Mouse (Mus musculus) myocyte (in vitro differentiated cells): ENCODE data around the gene Smarcb1. TPM values are rescaled to one million over a fixed set of nuclear protein-coding genes. Genes with fewer than 3 reads are reported as not detected.

ENCODE experiments used
- H3K27me3 ChIP-seq: one replicate; pipeline ENCODE4 v1.6.1; 2011; ENCODE audit not compliant: control insufficient read depth, insufficient read depth, insufficient read length
- H3K36me3 ChIP-seq: one replicate; pipeline ENCODE4 v1.6.1; 2011; ENCODE audit not compliant: control insufficient read depth, insufficient read depth
- H3K4me2 ChIP-seq: one replicate; pipeline ENCODE4 v1.6.1; 2011; ENCODE audit warnings: low read depth, control low read depth
- H3K4me3 ChIP-seq: one replicate; pipeline ENCODE4 v1.5.1; 2011; ENCODE audit warnings: mild to moderate bottlenecking, control low read depth, moderate library complexity
- H3K79me2 ChIP-seq: one replicate; pipeline ENCODE4 v1.6.1; 2011; ENCODE audit not compliant: control insufficient read depth, insufficient read depth
- H3ac ChIP-seq: one replicate; pipeline ENCODE4 v1.6.1; 2011; ENCODE audit not compliant: control insufficient read depth, insufficient read length
- CEBPB ChIP-seq: IDR thresholded peaks from 2 replicates; pipeline ENCODE4 v1.6.1; 2011; ENCODE audit warnings: mild to moderate bottlenecking, moderate library complexity; ENCODE audit not compliant: poor library complexity, insufficient read depth, severe bottlenecking
- E2F4 ChIP-seq: IDR thresholded peaks from one replicate; pipeline ENCODE4 v1.6.1; 2011; ENCODE audit warnings: mild to moderate bottlenecking, control low read depth, moderate library complexity; ENCODE audit not compliant: insufficient read depth
- MAX ChIP-seq: IDR thresholded peaks from one replicate; pipeline ENCODE4 v1.6.1; 2011; ENCODE audit warnings: low read depth, mild to moderate bottlenecking, control low read depth
- MYOD1 ChIP-seq, 3 experiments: IDR thresholded peaks; one replicate each; pipeline ENCODE4 v1.6.1; 2011; ENCODE audit warnings: control low read depth in 2 of 3, low read depth in 2 of 3, mild to moderate bottlenecking in 2 of 3, moderate library complexity in 1 of 3; ENCODE audit not compliant: insufficient read length in 2 of 3, control insufficient read depth in 1 of 3
- MYOG ChIP-seq, 3 experiments: IDR thresholded peaks; one replicate each; pipeline ENCODE4 v1.6.1; 2011; ENCODE audit warnings: control low read depth in 2 of 3, low read depth in 2 of 3, mild to moderate bottlenecking in 2 of 3; ENCODE audit not compliant: insufficient read length in 2 of 3, control insufficient read depth in 1 of 3, insufficient read depth in 1 of 3
- POLR2A ChIP-seq: IDR thresholded peaks from one replicate; pipeline ENCODE4 v1.6.1; 2011; ENCODE audit warnings: low read depth, mild to moderate bottlenecking, control low read depth, moderate library complexity; ENCODE audit not compliant: insufficient read length
- POLR2AphosphoS2 ChIP-seq: IDR thresholded peaks from one replicate; pipeline ENCODE4 v1.6.1; 2011; ENCODE audit warnings: low read depth, control low read depth; ENCODE audit not compliant: insufficient read length
- REST ChIP-seq: IDR thresholded peaks from one replicate; pipeline ENCODE4 v1.6.1; 2011; ENCODE audit warnings: mild to moderate bottlenecking, control low read depth, moderate library complexity; ENCODE audit not compliant: insufficient read depth, insufficient read length
- SRF ChIP-seq: IDR thresholded peaks from one replicate; pipeline ENCODE4 v1.6.1; 2011; ENCODE audit warnings: low read depth; ENCODE audit not compliant: control insufficient read depth, insufficient read length
- TCF12 ChIP-seq: IDR thresholded peaks from one replicate; pipeline ENCODE4 v1.6.1; 2011; ENCODE audit warnings: mild to moderate bottlenecking, control low read depth; ENCODE audit not compliant: poor library complexity, insufficient read depth, severe bottlenecking
- TCF3 ChIP-seq: IDR thresholded peaks from one replicate; pipeline ENCODE4 v1.6.1; 2011; ENCODE audit warnings: low read depth, control low read depth; ENCODE audit not compliant: insufficient read length
- USF1 ChIP-seq: IDR thresholded peaks from one replicate; pipeline ENCODE4 v1.6.1; 2011; ENCODE audit warnings: low read depth, mild to moderate bottlenecking, control low read depth, moderate library complexity
- polyA plus RNA-seq: library from polyadenylated mRNA; unstranded; fragments of >200 nt; fragmentation: generic; extraction: Trizol; gene quantifications from one replicate; pipeline ENCODE4 v1.2.1, GENCODE M21; 2012; ENCODE audit warnings: missing spikeins

The Smarcb1 gene
- polyA plus RNA-seq, 1 experiment: 142 TPM

DNA sequence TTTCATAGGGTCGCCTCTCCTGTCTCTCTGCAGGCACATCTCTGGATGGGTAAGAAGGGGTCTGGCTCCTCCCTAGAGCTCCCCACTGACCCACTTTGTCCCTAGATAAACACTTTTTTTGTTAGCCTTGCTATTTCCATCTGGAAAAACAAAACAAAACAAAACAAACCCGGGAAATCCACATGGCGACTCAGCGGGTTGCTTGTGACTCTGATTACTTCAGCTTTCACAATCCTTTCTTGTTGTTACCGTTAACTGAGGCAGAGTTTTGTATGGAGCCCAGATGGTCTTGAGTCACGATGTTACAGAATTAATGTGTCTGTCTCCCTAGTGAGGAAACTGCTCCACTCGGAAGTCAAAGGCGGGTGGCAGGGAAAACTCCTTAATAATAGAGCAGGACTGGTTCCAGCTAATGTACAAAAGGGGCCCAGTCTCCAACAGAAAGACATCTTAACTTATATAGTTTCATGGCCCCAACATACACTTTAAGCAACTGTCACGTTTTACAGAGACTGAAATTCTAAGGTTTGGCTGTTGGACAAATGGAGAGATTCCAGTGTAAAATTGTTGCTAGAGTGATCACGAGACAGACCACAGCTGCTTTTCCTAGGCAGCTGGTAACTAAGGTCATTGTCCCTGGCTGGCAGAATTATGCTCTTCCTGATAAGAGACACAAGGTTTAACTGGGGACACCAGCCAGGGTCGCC, 22.8 kb upstream of the Smarcb1 start:
- Histone ChIP-seq H3K79me2 (no peaks in the 10 kb centered on the region), H3K4me2 (peak overlapping the region; percentile 73), H3K4me3 (no peak overlapping the region), H3ac (no peak overlapping the region), H3K36me3 (no peaks in the 10 kb centered on the region), H3K27me3 (no peaks in the 10 kb centered on the region)
- TF ChIP-seq CEBPB (peak; percentile 82), MYOD1 (IDR thresholded peaks at IDR 0.05; ENCODE audit: control insufficient read depth in 1 of 3, insufficient read length in 2 of 3, low read depth in 2 of 3) (peak; percentile 30 to 74 (median 62)), MYOG (IDR thresholded peaks at IDR 0.05; ENCODE audit: control insufficient read depth in 1 of 3, insufficient read depth in 1 of 3, insufficient read length in 2 of 3, low read depth in 2 of 3) (peak in 2 of 3 experiments; percentile 46 to 73), MAX (no peak), E2F4 (no peak), TCF3 (peak; percentile 21), REST (no peak), USF1 (no peak), POLR2A (no peak), TCF12 (peak; percentile 75)

- TF ChIP-seq REST (no peak), MYOG (IDR thresholded peaks at IDR 0.05; ENCODE audit: control insufficient read depth in 1 of 3, insufficient read depth in 1 of 3, insufficient read length in 2 of 3, low read depth in 2 of 3) (no peak), MYOD1 (IDR thresholded peaks at IDR 0.05; ENCODE audit: control insufficient read depth in 1 of 3, insufficient read length in 2 of 3, low read depth in 2 of 3) (no peak), SRF (no peak), USF1 (no peak), TCF12 (no peak)
- Histone ChIP-seq H3K36me3 (no peaks in the 10 kb centered on the region), H3K27me3 (no peaks in the 10 kb centered on the region), H3ac (no peak within 1 kb of the TSS), H3K4me2 (peak within 1 kb of the TSS; percentile 73), H3K79me2 (no peaks in the 10 kb centered on the region), H3K4me3 (no peak within 1 kb of the TSS)
These were observed 21.5 kb upstream of the Smarcb1 start, which contains the start of gene Vpreb3 for GRCm38 (mm10) chr10:75942736-75943477. Gene Vpreb3, plus strand, starts transcription at chr10:75943057.

DNA sequence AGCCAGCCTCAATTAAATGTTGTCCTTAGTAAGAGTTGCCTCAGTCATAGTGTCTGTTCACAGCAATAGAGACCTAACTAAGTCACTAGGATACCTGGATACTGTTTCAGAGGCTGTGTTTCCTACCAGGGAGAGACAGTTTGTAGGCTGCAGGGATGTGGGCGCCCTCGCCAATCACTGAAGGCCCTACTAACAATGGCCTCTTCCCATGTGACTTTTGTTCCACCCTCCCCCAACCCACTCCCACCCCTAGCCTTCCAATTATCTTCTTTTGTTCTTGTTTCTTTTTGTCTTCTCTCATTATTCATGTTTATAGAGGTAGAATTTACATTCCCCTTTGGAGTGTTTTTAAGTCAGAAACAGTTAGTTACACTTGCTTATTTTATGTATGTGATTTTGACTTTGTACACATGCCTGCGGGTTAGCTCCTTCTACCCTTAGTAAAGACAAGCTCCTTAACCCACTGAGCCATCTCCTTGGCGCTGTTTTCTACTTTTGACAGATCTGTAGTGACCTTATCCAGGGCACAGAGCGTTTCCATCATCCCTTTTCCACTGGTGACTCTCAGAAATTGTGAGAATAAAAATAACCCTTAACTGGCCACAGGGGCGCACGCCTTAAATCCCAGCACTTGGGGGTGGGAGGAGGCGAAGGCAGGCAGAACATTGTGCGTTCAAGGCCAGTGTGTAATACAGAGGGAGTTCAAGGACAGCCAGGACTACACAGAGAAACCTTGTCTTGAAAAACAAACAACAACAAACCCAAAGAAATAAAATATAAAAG, 19.8 kb upstream of the Smarcb1 start:
- TF ChIP-seq CEBPB (no peak), POLR2AphosphoS2 (no peak), MYOG (IDR thresholded peaks at IDR 0.05; ENCODE audit: control insufficient read depth in 1 of 3, insufficient read depth in 1 of 3, insufficient read length in 2 of 3, low read depth in 2 of 3) (no peak), REST (no peak), SRF (no peak), MAX (no peak), TCF12 (no peak), POLR2A (no peak), MYOD1 (IDR thresholded peaks at IDR 0.05; ENCODE audit: control insufficient read depth in 1 of 3, insufficient read length in 2 of 3, low read depth in 2 of 3) (no peak), TCF3 (no peak), USF1 (no peak), E2F4 (no peak)
- Histone ChIP-seq H3K79me2 (no peaks in the 10 kb centered on the region), H3K4me2 (no peak overlapping the region), H3K36me3 (no peaks in the 10 kb centered on the region), H3ac (no peak overlapping the region), H3K27me3 (no peaks in the 10 kb centered on the region), H3K4me3 (no peak overlapping the region)

DNA sequence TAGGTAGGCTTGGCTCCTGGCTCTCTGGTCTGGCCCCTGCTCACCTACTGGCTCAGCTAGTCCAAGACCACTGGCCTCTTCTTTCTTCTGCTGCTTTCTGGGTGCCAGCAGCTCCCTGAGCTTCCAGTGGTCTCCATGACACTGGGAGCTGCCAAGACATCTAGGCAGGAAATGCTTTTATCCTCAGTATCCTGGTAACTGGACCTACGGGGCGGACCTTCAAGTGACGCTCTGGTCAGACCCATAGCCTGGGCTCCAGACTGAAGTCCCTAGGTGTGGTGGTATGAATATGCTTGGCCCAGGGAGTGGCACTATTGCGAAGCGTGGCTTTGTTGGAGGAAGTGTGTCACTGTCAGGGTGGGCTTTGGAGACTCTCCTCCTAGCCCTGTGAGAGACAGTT, 19.1 kb upstream of the Smarcb1 start, which contains the start of gene Gm867:
Gene Gm867 (minus strand): TSS at position 153 of the 400 bp plus-strand sequence.
- Histone ChIP-seq H3ac (no peak within 1 kb of the TSS), H3K4me2 (peak within 1 kb of the TSS; percentile 57), H3K79me2 (no peaks in the 10 kb centered on the region), H3K36me3 (no peaks in the 10 kb centered on the region), H3K4me3 (no peak within 1 kb of the TSS), H3K27me3 (no peaks in the 10 kb centered on the region)
- TF ChIP-seq SRF: no peak
